Mouse (Mus musculus): ENCODE data around the gene Evl.
A peak's percentile ranks its signal among the peaks of the same experiment; 100 is the strongest.

Gene Evl

DNA sequence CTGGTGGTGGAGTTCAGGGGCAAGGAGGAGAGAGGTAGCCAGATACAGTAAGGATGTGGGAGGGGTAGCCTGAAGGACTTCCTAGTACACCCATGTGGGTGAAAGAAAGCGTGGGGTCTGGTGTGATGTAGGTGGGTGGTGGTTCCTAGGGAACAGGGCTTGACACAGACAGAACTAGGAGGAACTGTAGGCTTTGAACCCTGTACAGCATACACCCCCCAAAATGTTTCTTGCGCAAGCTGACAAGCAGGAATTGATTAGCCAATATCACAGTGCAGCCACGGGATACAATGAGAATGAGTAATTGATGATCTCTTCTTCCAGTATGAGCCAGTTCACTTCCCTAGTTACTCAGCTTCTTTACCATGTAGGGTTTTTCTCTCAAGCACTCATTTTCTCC lies 84.6 kb downstream of the Evl start:
- H3K36me3 ChIP-seq (ENCODE audit: insufficient read depth, low read length): no peaks in the 10 kb centered on the region

DNA sequence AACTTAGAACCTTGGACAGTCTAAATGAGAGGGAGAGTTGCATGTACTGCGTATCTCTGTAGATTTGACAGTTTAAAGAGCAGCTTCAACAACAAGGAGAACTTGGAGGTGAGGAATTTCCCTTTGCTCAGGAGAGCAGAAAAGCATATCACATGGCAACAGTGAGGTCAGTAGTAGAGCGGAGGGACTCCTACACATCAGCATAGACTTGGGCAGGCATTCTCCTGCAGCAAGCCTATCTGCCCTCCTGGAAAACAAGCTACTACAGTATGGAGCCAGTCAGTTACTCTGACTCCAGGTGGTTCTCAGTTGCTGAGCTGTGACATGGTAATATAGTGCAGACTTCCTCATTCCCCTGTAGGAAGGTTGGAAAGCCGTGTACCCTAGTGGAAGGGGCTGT lies 87.5 kb downstream of the Evl start:
- TF ChIP-seq CTCF (conservative IDR thresholded peaks at IDR 0.05; ENCODE audit: low read length): no peak
- TF ChIP-seq NANOG (IDR thresholded peaks at IDR 0.05; ENCODE audit: borderline replicate concordance, low read length): no peak
- TF ChIP-seq POU5F1 (IDR thresholded peaks at IDR 0.05; ENCODE audit: borderline replicate concordance, low read length): no peak
- Histone ChIP-seq H3K9me3 (ENCODE audit: low read length) (0 out of 2 replicates have a peak, but pooled peaks cover 3% of the 10 kb centered on the region), H3K36me3 (ENCODE audit: insufficient read depth, low read length) (no peaks in the 10 kb centered on the region), H3K4me1 (replicated peaks; ENCODE audit: low read depth, low read length) (no peaks in the 10 kb centered on the region), H3K4me3 (replicated peaks; ENCODE audit: low read length) (no peak overlapping the region), H3K27me3 (ENCODE audit: insufficient read depth, low read length) (no peaks in the 10 kb centered on the region)

More for the DNA sequence above, 84.6 kb downstream of the Evl start:
- Histone ChIP-seq H3K4me1 (replicated peaks; ENCODE audit: low read depth, low read length) (no peaks in the 10 kb centered on the region), H3K27me3 (ENCODE audit: insufficient read depth, low read length) (no peaks in the 10 kb centered on the region), H3K4me3 (replicated peaks; ENCODE audit: low read length) (no peak overlapping the region), H3K9me3 (ENCODE audit: low read length) (0 out of 2 replicates have a peak, but pooled peaks cover 3% of the 10 kb centered on the region)
- TF ChIP-seq NANOG (IDR thresholded peaks at IDR 0.05; ENCODE audit: borderline replicate concordance, low read length) (no peak), CTCF (conservative IDR thresholded peaks at IDR 0.05; ENCODE audit: low read length) (no peak), POU5F1 (IDR thresholded peaks at IDR 0.05; ENCODE audit: borderline replicate concordance, low read length) (no peak)

DNA sequence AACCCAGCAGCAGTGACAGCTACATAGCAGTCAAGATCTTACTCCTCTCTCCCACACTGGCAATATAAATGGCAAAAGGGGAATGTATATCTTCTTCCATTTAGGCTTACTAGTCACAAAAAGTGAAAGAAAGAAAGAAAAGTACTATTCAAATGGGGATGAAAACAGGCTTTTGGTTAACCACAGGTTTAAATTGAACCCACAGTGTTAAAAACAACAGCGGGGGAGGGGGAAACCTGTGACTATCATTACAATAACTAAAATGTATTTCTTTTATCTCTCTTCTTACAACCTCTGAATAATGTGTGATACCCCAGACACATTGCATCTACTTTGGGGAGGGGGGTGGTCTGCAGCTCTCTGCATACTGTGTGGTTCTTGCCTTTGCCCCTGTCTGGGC lies 91.7 kb downstream of the Evl start:
- Histone ChIP-seq H3K4me1 (replicated peaks; ENCODE audit: low read depth, low read length) (no peaks in the 10 kb centered on the region), H3K27me3 (ENCODE audit: insufficient read depth, low read length) (no peaks in the 10 kb centered on the region), H3K4me3 (replicated peaks; ENCODE audit: low read length) (no peak overlapping the region), H3K36me3 (ENCODE audit: insufficient read depth, low read length) (peaks cover 33% of the 10 kb centered on the region), H3K9me3 (ENCODE audit: low read length) (0 out of 2 replicates have a peak, but pooled peaks cover 3% of the 10 kb centered on the region)
- TF ChIP-seq NANOG (IDR thresholded peaks at IDR 0.05; ENCODE audit: borderline replicate concordance, low read length) (no peak), POU5F1 (IDR thresholded peaks at IDR 0.05; ENCODE audit: borderline replicate concordance, low read length) (no peak), CTCF (conservative IDR thresholded peaks at IDR 0.05; ENCODE audit: low read length) (no peak)

DNA sequence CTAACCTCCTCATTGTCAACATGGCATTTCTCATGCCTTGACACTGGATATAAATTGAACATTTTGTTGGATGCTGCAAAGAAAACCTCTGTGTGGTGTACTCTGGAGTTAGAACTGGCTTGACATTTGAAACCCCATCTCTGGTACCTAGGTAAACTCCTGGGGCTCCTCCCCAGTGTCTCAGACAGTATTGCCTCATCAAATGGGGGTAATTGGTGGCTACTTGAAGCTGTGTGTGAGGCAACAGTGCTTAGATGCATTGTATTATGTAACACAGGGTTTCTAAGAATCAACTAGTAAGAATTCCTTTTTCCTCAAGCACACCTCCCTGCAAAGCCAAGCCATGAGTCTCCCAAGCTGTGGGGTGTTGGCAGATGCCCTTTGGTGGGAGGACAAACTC lies 93.3 kb downstream of the Evl start:
- TF ChIP-seq NANOG (IDR thresholded peaks at IDR 0.05; ENCODE audit: borderline replicate concordance, low read length) (no peak), CTCF (conservative IDR thresholded peaks at IDR 0.05; ENCODE audit: low read length) (no peak), POU5F1 (IDR thresholded peaks at IDR 0.05; ENCODE audit: borderline replicate concordance, low read length) (no peak)
- H3K27me3 ChIP-seq (ENCODE audit: insufficient read depth, low read length): no peaks in the 10 kb centered on the region
- H3K4me1 ChIP-seq (replicated peaks; ENCODE audit: low read depth, low read length): no peaks in the 10 kb centered on the region
- H3K4me3 ChIP-seq (replicated peaks; ENCODE audit: low read length): no peak overlapping the region
- no peaks in the 10 kb centered on the region for H3K9me3 ChIP-seq (ENCODE audit: low read length)
- H3K36me3 ChIP-seq (ENCODE audit: insufficient read depth, low read length): peaks cover 47% of the 10 kb centered on the region

DNA sequence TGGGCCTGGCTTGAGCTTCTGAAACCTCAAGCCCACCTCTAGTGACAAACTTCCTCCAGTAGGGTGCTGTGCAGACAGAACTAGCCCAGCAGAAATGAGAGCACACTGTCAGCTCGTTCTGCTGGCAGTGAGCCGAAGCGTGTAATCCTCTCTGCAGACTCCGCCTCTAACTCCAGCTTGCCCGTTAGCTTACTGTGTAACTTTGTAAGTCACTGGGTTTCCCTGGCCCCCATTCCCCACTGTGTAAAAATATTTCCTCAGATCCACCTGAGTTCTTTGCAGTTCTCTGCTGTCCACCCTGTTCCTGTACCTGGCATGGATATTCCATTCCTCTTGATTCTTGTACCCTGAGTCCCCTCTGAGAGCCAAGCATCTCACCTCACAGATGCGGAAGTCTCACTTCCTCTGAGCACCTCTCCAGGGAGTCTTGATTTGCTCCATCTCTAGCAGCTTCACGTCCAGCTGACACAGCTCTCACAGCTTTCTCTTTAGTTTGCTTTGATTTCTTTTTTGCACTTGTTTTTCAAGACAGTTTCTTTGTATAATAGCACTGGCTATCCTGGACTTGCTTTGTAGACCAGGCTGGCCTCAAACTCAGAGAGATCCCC lies 96.6 kb downstream of the Evl start:
- Histone ChIP-seq H3K4me1 (replicated peaks; ENCODE audit: low read depth, low read length) (peaks cover 15% of the 10 kb centered on the region), H3K4me3 (replicated peaks; ENCODE audit: low read length) (no peak overlapping the region), H3K36me3 (ENCODE audit: insufficient read depth, low read length) (peaks cover 61% of the 10 kb centered on the region), H3K27me3 (ENCODE audit: insufficient read depth, low read length) (no peaks in the 10 kb centered on the region), H3K9me3 (ENCODE audit: low read length) (no peaks in the 10 kb centered on the region)
- TF ChIP-seq POU5F1 (IDR thresholded peaks at IDR 0.05; ENCODE audit: borderline replicate concordance, low read length) (no peak), CTCF (conservative IDR thresholded peaks at IDR 0.05; ENCODE audit: low read length) (no peak), NANOG (IDR thresholded peaks at IDR 0.05; ENCODE audit: borderline replicate concordance, low read length) (no peak)

GRCm38 (mm10) chr12:108653358-108654335 lies 99.1 kb downstream of the Evl start:
- Histone ChIP-seq H3K27me3 (ENCODE audit: insufficient read depth, low read length) (no peaks in the 10 kb centered on the region), H3K4me1 (replicated peaks; ENCODE audit: low read depth, low read length) (peaks cover 33% of the 10 kb centered on the region), H3K4me3 (replicated peaks; ENCODE audit: low read length) (peak overlapping the region; percentile 30; the same call in 1 of the 2 replicates), H3K9me3 (ENCODE audit: low read length) (no peaks in the 10 kb centered on the region), H3K36me3 (ENCODE audit: insufficient read depth, low read length) (peaks cover 59% of the 10 kb centered on the region)
- no peak for TF ChIP-seq NANOG (IDR thresholded peaks at IDR 0.05; ENCODE audit: borderline replicate concordance, low read length)
- TF ChIP-seq POU5F1 (IDR thresholded peaks at IDR 0.05; ENCODE audit: borderline replicate concordance, low read length): no peak
- TF ChIP-seq CTCF (conservative IDR thresholded peaks at IDR 0.05; ENCODE audit: low read length): no peak

GRCm38 (mm10) chr12:108657350-108657749 lies 102.8 kb downstream of the Evl start:
- TF ChIP-seq CTCF (conservative IDR thresholded peaks at IDR 0.05; ENCODE audit: low read length) (peak; percentile 74), NANOG (IDR thresholded peaks at IDR 0.05; ENCODE audit: borderline replicate concordance, low read length) (no peak)
- H3K27me3 ChIP-seq (ENCODE audit: insufficient read depth, low read length): no peaks in the 10 kb centered on the region
- peaks cover 33% of the 10 kb centered on the region for H3K4me1 ChIP-seq (replicated peaks; ENCODE audit: low read depth, low read length)
- no peaks in the 10 kb centered on the region for H3K9me3 ChIP-seq (ENCODE audit: low read length)
- no peak overlapping the region for H3K4me3 ChIP-seq (replicated peaks; ENCODE audit: low read length)
- peaks cover 37% of the 10 kb centered on the region for H3K36me3 ChIP-seq (ENCODE audit: insufficient read depth, low read length)

GRCm38 (mm10) chr12:108668606-108669235 lies 114.2 kb downstream of the Evl start:
- peaks cover 20% of the 10 kb centered on the region for H3K36me3 ChIP-seq (ENCODE audit: insufficient read depth, low read length)
- no peak overlapping the region for H3K4me3 ChIP-seq (replicated peaks; ENCODE audit: low read length)
- H3K4me1 ChIP-seq (replicated peaks; ENCODE audit: low read depth, low read length): no peaks in the 10 kb centered on the region
- H3K9me3 ChIP-seq (ENCODE audit: low read length): no peaks in the 10 kb centered on the region
- no peak for TF ChIP-seq NANOG (IDR thresholded peaks at IDR 0.05; ENCODE audit: borderline replicate concordance, low read length)
- no peak for TF ChIP-seq CTCF (conservative IDR thresholded peaks at IDR 0.05; ENCODE audit: low read length)
- no peak for TF ChIP-seq POU5F1 (IDR thresholded peaks at IDR 0.05; ENCODE audit: borderline replicate concordance, low read length)
- H3K27me3 ChIP-seq (ENCODE audit: insufficient read depth, low read length): no peaks in the 10 kb centered on the region
